Mouse (Mus musculus): Measurements from ENCODE around the gene Ptpra. TPM values are rescaled to one million over a fixed set of nuclear protein-coding genes. Genes with fewer than 3 reads are reported as not detected.
"Not testable (repeated sequence)": the region's sequence is repeated elsewhere in the genome, so short reads cannot be mapped to it uniquely, and the experiment has no call there.

Gene Ptpra
- total RNA-seq, 2 experiments from 2014 or later, result 327 to 330 TPM

DNA sequence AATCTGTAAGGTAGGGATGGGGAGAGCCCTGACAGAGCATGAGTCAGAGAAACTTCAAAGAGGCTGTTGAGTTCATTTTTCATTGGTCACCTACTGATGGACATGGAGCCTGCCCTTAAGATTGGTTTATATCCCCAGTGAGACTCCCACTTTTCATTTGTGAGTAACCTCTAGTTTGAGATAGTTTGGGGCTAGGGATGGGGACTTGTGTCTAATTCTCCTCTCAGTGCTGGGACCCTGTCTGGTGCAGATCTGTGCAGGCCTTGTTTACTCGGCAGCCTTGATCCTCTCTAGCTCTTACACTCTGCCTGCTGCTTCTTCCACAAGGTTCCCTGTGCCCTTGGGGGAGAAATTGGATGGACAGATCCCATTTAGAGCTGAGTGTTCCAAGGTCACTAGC is 34.1 kb downstream of the Ptpra start:
- no peak for DNase-seq (ENCODE audit: low spot score in 2 of 2)

DNA sequence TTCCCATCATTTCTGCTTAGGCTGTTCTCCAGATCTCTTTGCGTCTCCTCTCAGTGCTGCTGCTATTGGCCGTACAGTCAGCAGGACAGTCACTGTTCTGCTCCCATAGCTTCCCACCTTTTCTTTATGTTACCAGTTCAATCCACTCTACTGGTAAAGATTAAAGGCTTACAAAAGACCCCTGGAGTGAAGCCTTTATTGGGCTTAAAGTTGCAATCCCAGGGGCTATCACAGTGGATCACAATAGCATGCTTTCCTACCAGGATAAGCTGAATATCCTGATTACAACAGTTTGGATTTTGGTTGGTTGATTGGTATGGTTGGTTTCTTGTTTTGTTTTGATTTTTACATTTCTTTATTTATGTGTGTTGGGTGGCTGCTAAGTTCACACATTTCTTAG is 37.9 kb downstream of the Ptpra start:
- DNase-seq (ENCODE audit: low spot score in 2 of 2), result no peak

DNA sequence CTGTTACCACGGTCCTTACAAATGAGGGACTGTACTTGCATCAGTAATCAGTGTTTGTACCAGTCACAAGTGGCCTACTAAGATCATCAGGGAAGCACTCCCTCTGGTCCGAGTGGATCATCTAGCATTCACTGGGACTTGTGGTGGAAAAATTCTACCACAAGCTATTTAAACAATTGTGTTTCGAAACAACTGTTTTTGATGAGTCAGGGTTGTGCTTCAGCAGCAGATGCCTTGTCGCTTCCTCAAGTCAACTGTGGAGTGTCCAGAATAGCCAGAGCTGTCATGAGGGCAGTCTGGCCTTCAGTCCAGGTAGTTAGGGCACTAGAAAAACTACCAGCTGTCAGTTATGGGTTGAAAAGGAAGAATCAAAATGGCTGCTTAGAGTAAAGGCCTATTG is 38.5 kb downstream of the Ptpra start:
- no peak for DNase-seq (ENCODE audit: low spot score in 2 of 2)

DNA sequence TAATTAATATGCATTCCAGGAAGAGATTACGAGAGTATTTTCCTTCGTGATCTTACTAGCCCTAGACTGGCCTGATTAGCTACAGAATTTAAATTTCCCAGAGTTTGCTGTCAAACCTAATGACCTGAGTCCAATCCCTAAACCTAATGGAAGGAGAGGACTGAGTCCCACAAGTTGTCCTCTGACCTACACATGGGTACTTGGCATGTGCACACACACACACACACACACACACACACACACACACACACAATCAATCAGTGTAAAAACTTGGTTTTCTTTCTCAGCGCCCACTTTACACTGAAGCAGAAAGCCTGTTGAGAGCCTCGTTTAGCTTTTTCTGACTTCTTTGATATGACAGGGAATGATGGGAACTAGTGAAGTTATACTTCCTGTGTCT is 41.1 kb downstream of the Ptpra start:
- no peak for DNase-seq (ENCODE audit: low spot score in 2 of 2)

DNA sequence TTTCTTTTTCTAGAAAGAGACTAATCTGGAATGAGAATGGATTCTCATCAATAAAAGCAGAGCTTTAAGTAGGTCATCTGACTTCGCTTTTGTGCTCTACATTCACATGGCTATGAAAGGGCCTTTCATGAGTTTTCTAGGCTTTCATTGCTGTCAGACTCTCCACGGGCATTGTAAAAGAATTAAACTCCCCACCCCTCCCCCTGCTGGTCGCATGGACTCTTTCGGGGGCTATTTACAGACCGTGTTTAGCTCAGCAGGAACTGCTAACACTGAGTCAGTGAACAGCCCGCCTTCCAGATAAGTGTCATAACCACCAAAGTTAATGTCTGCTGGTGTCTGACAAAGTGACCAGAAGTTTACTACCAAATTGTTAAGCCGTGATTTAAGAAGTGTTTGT is 41.5 kb downstream of the Ptpra start:
- peak; percentile 35 to 74 for DNase-seq (ENCODE audit: low spot score in 2 of 2)

DNA sequence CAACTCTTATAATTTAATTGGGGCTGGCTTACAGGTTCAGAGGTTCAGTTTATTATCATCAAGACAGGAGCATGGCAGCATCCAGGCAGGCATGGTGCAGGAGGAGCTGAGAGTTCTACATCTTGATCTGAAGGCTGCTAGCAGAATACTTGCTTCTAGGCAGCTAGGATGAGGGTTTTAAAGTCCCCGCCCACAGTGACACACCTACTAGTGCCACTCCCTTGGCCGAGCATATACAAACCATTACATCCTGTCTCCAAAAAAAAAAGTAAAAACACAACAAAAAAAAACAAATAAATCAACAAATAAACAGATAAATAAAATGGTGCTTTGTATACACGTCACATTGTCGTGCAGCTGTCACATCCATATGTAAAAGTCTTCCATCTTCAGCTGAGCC is 45.0 kb downstream of the Ptpra start:
- not testable (repeated sequence) for DNase-seq (ENCODE audit: low spot score in 2 of 2)

DNA sequence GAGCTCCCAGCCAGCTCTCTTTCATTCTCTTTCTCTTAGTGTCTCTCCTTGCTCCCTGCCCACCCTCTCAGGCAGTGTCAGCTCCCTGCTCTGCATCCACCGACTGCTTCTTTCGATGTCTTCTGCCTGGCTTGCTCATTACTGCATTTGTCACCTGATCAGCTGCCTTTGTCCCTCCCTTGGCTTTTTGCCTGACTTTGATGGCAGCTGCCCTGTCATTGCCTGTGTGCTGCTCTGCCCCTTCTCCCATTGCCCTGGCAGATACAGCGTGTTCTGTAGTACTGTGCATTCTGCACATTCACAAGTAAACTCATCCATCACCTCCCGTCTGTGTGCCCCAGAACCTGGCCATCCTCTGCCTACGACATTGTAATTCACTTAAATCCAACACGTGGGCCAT is 46.0 kb downstream of the Ptpra start:
- peak; percentile 40 to 71 for DNase-seq (ENCODE audit: low spot score in 2 of 2)

DNA sequence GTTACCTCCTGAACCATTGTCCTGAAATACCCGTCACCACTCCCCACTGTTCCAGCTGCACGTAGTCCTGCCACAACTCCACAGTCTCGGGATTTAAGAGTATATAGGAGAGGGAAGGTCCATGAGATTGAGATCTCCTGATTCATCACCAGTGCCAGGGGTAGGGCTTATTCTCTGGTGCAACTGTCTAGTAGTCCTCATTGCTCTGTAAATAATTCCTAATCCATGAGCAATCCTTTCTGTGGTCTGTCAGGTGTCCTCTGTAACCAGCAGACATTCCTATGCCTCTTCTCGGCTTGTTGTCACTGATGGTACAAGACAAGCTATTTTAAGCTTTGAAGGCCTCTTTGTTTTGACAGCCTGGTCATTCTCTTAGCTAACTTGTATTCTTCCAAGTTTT is 46.9 kb downstream of the Ptpra start:
- DNase-seq (ENCODE audit: low spot score in 2 of 2), result no peak

DNA sequence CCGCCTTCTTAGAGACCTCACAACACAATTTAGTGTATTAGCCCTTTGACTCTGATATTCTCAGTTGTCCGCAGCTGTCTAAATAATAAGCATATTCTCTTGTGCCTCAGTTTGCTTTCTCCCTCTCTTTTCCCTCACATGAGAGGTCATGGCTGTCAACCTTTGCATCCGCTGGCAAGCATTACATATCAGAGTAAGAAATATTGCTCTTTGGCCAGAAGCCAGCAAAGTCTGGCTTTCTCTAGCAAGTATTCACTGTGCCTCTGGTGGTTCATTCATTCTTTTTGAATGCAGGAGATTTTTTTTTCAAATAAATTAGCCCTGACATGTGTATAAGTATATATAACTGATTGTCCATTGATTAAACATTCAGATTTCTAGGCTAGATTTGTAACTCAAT is 49.5 kb downstream of the Ptpra start:
- no peak for DNase-seq (ENCODE audit: low spot score in 2 of 2)

DNA sequence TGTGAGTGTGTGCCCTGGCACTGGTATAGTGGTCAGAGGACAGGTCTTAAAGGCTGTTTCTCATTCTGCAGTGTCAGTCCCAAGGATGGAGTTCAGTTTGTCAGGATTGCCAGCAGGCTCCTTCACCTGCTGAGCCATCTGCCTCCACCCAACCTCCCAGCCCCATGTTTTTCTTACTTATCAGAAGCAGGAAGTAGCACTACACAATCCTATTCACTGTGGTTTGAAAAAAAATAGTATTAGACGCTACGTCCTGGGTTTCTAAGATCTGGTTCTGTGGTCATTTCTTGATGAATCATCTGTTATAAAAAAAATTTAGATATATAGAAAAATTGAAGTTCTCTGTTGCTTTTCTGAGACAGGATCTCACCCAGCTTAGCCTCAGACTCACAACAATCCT is 51.5 kb downstream of the Ptpra start:
- no peak for DNase-seq (ENCODE audit: low spot score in 2 of 2)

DNA sequence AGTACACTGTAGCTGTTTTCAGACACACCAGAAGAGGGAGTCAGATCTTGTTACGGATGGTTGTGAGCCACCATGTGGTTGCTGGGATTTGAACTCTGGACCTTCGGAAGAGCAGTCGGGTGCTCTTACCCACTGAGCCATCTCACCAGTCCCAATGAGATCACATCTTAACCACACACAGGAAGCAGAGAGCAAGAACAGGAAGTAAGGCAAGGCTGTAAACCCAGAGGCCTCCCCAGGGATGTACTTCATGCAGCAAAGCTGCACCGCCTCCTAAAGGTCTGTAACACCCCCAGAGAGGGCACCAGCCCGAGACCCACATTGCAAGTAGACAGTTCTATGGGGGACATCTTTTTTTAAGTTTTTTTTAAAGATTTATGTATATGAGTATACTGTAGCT is 61.5 kb downstream of the Ptpra start:
- not testable (repeated sequence) for DNase-seq (ENCODE audit: low spot score in 2 of 2)

DNA sequence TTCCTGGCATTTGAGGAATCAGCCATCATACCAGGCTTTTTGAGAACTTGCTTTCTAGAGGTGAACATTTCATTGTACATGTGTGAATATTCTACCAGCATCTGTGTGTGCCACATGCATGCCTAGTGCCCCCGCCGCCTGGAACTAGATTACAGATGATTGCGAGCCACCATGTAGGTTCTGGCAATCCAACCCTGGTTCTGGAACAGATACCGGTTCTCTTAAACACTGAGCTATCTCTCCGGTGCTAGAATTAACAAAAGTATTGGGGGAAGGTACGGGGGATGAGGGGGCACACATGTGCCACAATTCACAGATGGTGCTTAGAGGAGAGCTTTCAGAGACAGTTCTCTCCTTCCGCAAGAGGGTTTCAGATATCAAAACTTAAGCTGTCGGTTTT is 63.8 kb downstream of the Ptpra start:
- DNase-seq (ENCODE audit: low spot score in 2 of 2), result peak; percentile 44 to 68

DNA sequence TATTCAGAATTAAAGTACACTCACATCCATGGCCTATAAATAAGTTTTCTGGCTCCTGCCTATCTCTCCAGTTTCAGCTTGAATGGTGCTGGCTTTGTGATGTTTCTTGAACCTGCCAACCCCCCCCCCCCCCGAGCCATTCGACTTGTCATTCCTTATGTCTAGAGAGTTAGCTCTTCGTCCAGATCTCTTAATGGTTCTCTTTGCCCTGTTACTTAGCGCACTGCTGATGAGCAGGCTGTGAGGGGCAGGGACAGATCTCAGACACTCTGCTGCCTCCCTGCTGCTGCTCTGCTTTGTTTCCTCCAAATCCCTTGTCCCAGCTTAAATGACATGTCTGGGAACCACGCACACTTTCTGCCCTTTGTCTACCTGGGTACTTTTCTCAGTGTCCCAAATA is 65.7 kb downstream of the Ptpra start:
- no peak for DNase-seq (ENCODE audit: low spot score in 2 of 2)

DNA sequence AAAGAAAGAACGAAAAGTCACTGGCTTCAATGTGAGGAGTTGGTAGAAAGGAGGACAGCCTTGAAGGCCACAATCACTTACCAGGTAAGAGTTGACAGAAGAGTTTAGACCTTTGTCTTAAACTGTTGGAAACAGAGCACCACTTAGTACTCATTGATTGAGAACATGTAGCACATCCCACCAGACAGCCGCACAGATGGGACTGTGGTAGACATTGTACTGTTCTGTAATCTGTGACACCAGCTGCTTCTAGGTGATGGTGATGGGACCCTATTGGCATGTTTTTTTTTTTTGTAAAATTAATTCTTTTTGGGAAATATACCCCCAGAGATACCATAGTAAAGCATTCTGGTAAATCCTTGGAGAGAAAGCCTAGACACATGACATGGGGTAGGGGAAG is 71.8 kb downstream of the Ptpra start:
- DNase-seq (ENCODE audit: low spot score in 2 of 2), result peak in 1 of 2 experiments; percentile 59

DNA sequence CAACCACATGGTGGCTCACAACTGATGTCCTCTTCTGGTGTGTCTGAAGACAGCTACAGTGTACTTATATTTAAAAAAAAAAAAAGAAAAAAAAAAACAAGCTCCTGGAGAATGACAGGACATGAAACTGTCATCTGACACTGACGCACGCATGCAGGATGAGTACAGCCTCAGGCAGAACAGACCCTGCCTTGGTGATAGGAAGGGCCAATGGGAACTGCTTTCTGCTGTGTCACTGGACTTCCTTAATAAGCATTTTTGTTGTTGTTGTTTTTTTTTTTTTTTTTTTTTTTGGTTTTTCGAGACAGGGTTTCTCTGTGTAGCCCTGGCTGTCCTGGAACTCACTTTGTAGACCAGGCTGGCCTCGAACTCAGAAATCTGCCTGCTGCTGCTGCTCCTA is 75.4 kb downstream of the Ptpra start:
- not testable (repeated sequence) for DNase-seq (ENCODE audit: low spot score in 2 of 2)

DNA sequence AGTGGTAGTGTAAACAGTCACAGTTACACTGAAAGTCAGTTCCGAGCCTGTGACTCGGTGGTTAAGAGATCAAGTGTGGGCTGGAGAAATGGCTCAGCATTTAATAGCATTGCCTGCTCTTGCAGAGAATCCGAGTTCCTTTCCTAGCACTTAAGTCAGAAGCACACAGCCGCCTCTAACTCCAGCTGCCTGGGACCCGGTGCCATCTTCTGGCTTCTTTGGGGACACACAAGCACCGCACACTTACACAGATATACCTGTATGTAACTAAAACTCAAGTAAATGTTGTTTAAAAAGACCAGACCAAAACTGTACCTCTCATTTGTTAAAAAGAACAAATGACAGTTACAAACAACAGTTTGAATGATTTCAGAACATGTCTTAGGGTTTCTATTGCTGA is 78.4 kb downstream of the Ptpra start:
- no peak for DNase-seq (ENCODE audit: low spot score in 2 of 2)

DNA sequence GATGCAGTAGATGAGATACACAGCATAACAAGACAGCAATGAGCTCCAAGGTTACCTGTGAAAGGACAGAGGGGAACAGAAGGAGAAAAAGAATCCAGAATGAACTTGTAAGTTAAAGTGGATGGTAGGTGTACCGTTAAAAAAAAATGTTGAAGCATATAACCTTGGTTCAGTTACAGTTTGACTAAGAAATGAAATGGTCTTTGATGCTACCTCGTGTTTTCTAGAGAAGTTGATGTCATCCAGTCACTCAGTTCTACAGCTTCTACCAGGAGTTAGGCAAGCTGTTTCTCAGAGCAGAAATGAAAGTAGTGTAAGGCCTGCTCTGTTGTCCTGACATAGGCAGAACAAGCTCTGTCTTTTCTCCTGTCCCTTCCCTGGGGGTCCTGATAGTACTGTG is 79.2 kb downstream of the Ptpra start:
- DNase-seq (ENCODE audit: low spot score in 2 of 2), result no peak

DNA sequence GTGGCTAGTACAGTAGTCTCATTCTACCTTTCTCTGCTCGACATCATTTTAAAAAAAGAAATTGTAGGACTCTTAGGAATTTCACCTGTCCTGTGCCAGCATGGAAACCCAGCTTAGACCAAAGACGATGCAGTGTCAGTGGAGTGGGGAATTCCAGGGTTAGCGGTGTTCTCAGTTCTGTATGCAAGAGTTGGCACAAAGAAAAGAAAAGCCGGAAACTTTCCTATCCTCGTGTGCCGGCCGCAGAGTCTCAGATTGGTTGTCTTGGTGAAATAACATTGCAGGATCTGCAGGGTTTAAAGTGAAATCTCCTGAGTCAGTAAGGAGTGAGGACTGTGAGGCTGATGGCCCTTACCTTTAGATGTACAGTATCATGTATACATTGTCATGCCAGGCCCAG is 79.8 kb downstream of the Ptpra start:
- DNase-seq (ENCODE audit: low spot score in 2 of 2), result no peak

DNA sequence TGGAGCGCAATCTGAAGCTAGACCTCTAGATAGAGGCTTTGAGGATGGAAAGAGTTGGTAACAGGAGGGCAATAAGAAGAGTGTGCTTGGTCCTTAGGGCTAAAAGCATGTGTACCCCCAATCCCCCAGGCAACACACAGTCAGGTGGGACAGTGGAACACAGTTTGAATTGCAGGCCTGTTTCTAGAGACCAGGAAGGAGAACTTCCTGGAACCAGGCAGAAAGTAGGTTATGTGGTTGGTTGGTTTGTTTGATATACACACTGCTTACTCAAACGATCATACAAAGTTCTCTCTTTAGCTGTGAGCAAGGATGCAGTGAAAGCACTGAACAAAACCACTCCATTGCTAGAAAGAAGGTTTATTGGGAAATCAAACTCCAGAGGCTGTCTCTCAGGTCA is 82.1 kb downstream of the Ptpra start:
- no peak for DNase-seq (ENCODE audit: low spot score in 2 of 2)

DNA sequence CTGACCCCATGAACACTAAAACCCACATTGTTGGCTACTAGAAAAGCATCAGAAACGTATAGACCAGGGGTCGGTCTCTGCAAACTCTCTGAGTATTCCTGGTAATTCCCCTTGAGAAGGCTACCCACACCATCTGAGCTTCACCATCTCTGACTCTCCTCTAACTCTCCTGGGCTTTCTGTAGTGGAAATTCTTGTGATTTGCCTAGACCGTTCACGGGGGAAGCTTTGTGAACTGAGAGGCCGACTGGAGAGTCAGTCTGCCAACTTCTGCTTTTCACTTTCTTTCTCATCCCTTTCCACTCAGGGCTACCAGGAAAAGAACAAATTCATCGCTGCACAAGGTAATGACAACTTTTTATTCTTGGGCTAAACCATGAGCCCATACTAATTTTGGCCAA is 84.9 kb downstream of the Ptpra start:
- DNase-seq (ENCODE audit: low spot score in 2 of 2), result no peak

DNA sequence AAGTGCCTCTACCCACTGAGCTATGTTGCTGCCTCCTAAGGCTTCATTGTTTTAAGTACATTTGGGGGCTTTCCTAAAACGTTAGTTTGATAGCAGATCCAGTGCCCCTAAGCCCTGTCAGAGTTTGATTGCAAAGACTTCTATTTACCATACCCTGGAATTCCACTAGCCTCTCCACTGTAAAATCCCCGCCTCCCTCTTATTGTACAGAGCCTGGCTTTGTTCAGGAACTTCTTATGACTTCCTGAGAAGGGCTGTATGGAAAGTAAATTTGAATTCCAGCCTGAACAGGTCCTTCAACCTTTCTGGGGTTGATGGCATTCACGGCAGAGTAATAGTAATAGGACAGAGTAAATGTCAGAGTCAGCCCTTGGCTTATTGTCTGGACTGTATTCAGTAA is 86.8 kb downstream of the Ptpra start:
- no peak for DNase-seq (ENCODE audit: low spot score in 2 of 2)

DNA sequence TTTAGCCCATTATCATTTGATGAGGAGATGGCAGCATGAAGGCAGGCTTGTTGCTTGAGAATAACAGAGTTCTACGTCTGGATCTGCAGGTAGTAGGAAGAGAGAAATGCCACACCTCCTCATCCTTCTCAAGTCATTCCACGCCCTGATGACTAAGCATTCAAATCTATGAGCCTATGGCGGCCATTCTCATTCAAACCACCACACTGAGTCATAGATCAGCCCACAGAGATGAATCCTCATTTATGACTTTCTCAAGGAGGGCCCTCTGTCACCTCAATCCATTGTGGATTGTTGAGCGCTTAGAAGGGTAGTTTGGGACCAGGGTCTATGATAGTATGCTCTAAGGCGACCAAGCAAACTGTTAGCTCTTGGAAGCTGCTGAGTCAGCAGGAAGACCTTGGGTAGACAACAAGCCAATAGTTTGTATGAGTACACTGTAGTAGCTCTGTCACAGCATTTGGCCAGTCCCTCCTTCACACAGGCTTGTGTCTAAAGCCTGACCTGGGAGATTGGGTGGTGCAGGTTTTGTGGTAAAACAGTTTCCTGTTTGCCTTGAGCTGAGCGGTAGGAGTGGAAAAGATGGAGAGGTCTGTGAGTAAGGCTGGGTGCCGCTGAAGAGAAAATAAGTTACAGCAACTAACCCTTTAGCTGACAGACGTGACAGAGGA is 88.9 kb downstream of the Ptpra start:
- DNase-seq (ENCODE audit: low spot score in 2 of 2), result no peak

DNA sequence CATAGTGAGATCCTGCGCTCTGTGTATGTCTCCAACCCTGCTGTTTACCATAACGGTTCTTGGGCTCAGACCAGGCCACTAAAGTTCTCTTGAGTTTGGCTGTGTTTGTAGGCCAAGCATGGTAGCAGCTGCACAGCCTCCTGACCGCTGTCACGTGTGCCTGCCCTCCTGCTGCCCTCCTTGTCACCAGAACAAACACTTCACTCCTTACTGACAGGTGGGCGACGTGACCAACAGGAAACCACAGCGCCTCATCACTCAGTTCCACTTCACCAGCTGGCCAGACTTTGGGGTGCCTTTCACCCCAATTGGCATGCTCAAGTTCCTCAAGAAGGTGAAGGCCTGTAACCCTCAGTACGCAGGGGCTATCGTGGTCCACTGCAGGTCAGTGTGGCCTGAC is 90.2 kb downstream of the Ptpra start:
- DNase-seq (ENCODE audit: low spot score in 2 of 2), result no peak

DNA sequence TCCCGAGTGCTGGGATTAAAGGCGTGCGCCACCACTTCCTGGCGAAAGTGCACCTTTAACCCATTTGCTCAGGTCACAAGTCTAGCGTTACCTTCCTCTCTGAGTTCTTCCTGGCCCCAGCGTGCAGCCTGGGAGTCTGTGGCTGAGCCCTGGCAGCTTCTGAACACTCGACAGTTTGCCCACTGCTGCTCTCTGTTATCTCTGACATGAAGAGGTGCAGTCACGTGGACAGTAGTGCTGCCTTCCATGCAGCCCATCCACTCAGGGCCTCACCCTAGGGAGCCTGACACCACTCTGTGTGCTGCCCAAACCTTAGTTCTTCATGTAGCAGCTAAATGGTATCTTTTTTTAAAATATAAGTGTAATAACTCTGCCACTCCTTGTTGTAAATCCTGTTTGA is 96.9 kb downstream of the Ptpra start:
- no peak for DNase-seq (ENCODE audit: low spot score in 2 of 2)
